Mouse (Mus musculus) hindbrain, embryonic 15.5 days (tissue): ENCODE data around the gene Camta1. TPM values are rescaled to one million over a fixed set of nuclear protein-coding genes. Genes with fewer than 3 reads are reported as not detected.

Experiments
- ATAC-seq: fragments of 200-750 bp; cut with Nextera tagmentation; 2 replicates; pipeline ENCODE4 v1.8.0; 2017; ENCODE audit warnings: low read depth, moderate number of reproducible peaks, moderate TSS enrichment; ENCODE audit not compliant: low FRiP score
- H3K27ac ChIP-seq: fragments of 300-500 bp; sonication (generic); replicated peaks from 2 replicates; pipeline ENCODE4 v1.5.1; 2015; ENCODE audit warnings: mild to moderate bottlenecking, inconsistent platforms
- H3K27me3 ChIP-seq: fragments of 300-500 bp; sonication (generic); 2 replicates; pipeline ENCODE4 v1.6.1; 2015; ENCODE audit warnings: control low read depth, inconsistent platforms
- H3K36me3 ChIP-seq: fragments of 300-500 bp; sonication (generic); 2 replicates; pipeline ENCODE4 v1.6.1; 2015; ENCODE audit warnings: control low read depth, inconsistent platforms
- H3K4me1 ChIP-seq: fragments of 300-500 bp; sonication (generic); replicated peaks from 2 replicates; pipeline ENCODE4 v1.6.1; 2015; ENCODE audit warnings: control low read depth, inconsistent platforms
- H3K4me2 ChIP-seq: fragments of 300-500 bp; sonication (generic); 2 replicates; pipeline ENCODE4 v1.6.1; 2015; ENCODE audit warnings: moderate library complexity, mild to moderate bottlenecking, inconsistent platforms
- H3K4me3 ChIP-seq: fragments of 300-500 bp; sonication (generic); 2 replicates; pipeline ENCODE4 v1.5.1; 2015; ENCODE audit warnings: mild to moderate bottlenecking, inconsistent platforms
- H3K9ac ChIP-seq: fragments of 300-500 bp; sonication (generic); 2 replicates; pipeline ENCODE4 v1.6.1; 2015; ENCODE audit warnings: inconsistent platforms
- H3K9me3 ChIP-seq: fragments of 300-500 bp; sonication (generic); 2 replicates; pipeline ENCODE4 v1.6.1; 2016; ENCODE audit warnings: control low read depth, inconsistent platforms
- WGBS: fragments of 180-500 bp; shearing (Covaris S2); methylation state at CpG from one replicate; pipeline ENCODE4 v1.1.7; 2015; 5-methylcytosine and 5-hydroxymethylcytosine counted together
- polyA plus RNA-seq: library from polyadenylated mRNA; unstranded; fragments of >200 nt; fragmentation: Nextera tagmentation; extraction: Ambion mirVana; gene quantifications from 2 replicates; pipeline ENCODE4 v1.2.1, GENCODE M21; 2015

Gene Camta1
- polyA plus RNA-seq, 1 experiment from 2014 or later: 150 TPM

- Histone ChIP-seq H3K4me1 (peaks cover 27% of the 10 kb centered on the region), H3K9ac (no peak overlapping the region), H3K27ac (peak overlapping the region; percentile 53; the same call in 1 of the 2 replicates), H3K9me3 (no peaks in the 10 kb centered on the region), H3K36me3 (no peaks in the 10 kb centered on the region), H3K4me2 (no peak overlapping the region), H3K4me3 (no peak overlapping the region), H3K27me3 (no peaks in the 10 kb centered on the region)
- WGBS: 53% methylated on average over 7 of the region's 7 CpGs
- no peak for ATAC-seq
These were observed 292.8 kb downstream of the Camta1 start for GRCm38 (mm10) chr4:151568887-151569286.

- no peaks in the 10 kb centered on the region for H3K9me3 ChIP-seq
- 0 out of 2 replicates have a peak, but pooled peaks have one; percentile 12 for ATAC-seq
- H3K4me3 ChIP-seq: no peak overlapping the region
- H3K27ac ChIP-seq: no peak overlapping the region
- WGBS: 82% methylated on average over 4 of the region's 4 CpGs
- no peak overlapping the region for H3K9ac ChIP-seq
- no peaks in the 10 kb centered on the region for H3K27me3 ChIP-seq
- no peak overlapping the region for H3K4me2 ChIP-seq
- peaks cover 27% of the 10 kb centered on the region for H3K4me1 ChIP-seq
- no peaks in the 10 kb centered on the region for H3K36me3 ChIP-seq
These were observed 294.6 kb downstream of the Camta1 start for GRCm38 (mm10) chr4:151567105-151567504.

GRCm38 (mm10) chr4:151555505-151555904 is 306.2 kb downstream of the Camta1 start:
- no peaks in the 10 kb centered on the region for H3K36me3 ChIP-seq
- H3K27ac ChIP-seq: no peak overlapping the region
- H3K9ac ChIP-seq: no peak overlapping the region
- WGBS: 76% methylated on average over 9 of the region's 9 CpGs
- H3K27me3 ChIP-seq: no peaks in the 10 kb centered on the region
- ATAC-seq: no peak
- no peak overlapping the region for H3K4me3 ChIP-seq
- H3K4me1 ChIP-seq: peaks cover 19% of the 10 kb centered on the region
- H3K4me2 ChIP-seq: no peak overlapping the region
- H3K9me3 ChIP-seq: no peaks in the 10 kb centered on the region

GRCm38 (mm10) chr4:151549523-151549922 is 312.2 kb downstream of the Camta1 start:
- no peak for ATAC-seq
- H3K27ac ChIP-seq: no peak overlapping the region

GRCm38 (mm10) chr4:151545452-151545851 is 316.2 kb downstream of the Camta1 start:
- peaks cover 18% of the 10 kb centered on the region for H3K4me1 ChIP-seq
- H3K4me2 ChIP-seq: no peak overlapping the region
- no peak for ATAC-seq
- H3K4me3 ChIP-seq: no peak overlapping the region
- 64% methylated on average over 3 of the region's 3 CpGs for WGBS
- no peaks in the 10 kb centered on the region for H3K9me3 ChIP-seq
- no peak overlapping the region for H3K9ac ChIP-seq
- H3K27ac ChIP-seq: peak overlapping the region; percentile 30
- no peaks in the 10 kb centered on the region for H3K27me3 ChIP-seq
- H3K36me3 ChIP-seq: no peaks in the 10 kb centered on the region

More at GRCm38 (mm10) chr4:151549523-151549922, 312.2 kb downstream of the Camta1 start:
- H3K9me3 ChIP-seq: no peaks in the 10 kb centered on the region
- H3K4me3 ChIP-seq: no peak overlapping the region
- H3K4me2 ChIP-seq: no peak overlapping the region
- H3K4me1 ChIP-seq: peaks cover 34% of the 10 kb centered on the region
- 52% methylated on average over 10 of the region's 10 CpGs for WGBS
- no peaks in the 10 kb centered on the region for H3K36me3 ChIP-seq
- no peak overlapping the region for H3K9ac ChIP-seq
- no peaks in the 10 kb centered on the region for H3K27me3 ChIP-seq

GRCm38 (mm10) chr4:151544191-151544590 is 317.5 kb downstream of the Camta1 start:
- H3K9ac ChIP-seq: no peak overlapping the region
- H3K27me3 ChIP-seq: no peaks in the 10 kb centered on the region
- no peak overlapping the region for H3K27ac ChIP-seq
- peaks cover 21% of the 10 kb centered on the region for H3K4me1 ChIP-seq
- no peak overlapping the region for H3K4me3 ChIP-seq
- WGBS: 69% methylated on average over 5 of the region's 5 CpGs
- no peaks in the 10 kb centered on the region for H3K9me3 ChIP-seq
- H3K36me3 ChIP-seq: no peaks in the 10 kb centered on the region
- no peak overlapping the region for H3K4me2 ChIP-seq
- ATAC-seq: no peak

GRCm38 (mm10) chr4:151540546-151540945 is 321.1 kb downstream of the Camta1 start:
- no peak for ATAC-seq
- H3K4me2 ChIP-seq: no peak overlapping the region
- H3K4me1 ChIP-seq: peaks cover 41% of the 10 kb centered on the region
- no peaks in the 10 kb centered on the region for H3K27me3 ChIP-seq
- H3K4me3 ChIP-seq: no peak overlapping the region
- 58% methylated on average over 6 of the region's 6 CpGs for WGBS
- H3K27ac ChIP-seq: no peak overlapping the region
- no peaks in the 10 kb centered on the region for H3K36me3 ChIP-seq
- H3K9ac ChIP-seq: no peak overlapping the region
- no peaks in the 10 kb centered on the region for H3K9me3 ChIP-seq

GRCm38 (mm10) chr4:151539881-151540280 is 321.8 kb downstream of the Camta1 start:
- H3K4me1 ChIP-seq: peaks cover 48% of the 10 kb centered on the region
- no peak overlapping the region for H3K9ac ChIP-seq

GRCm38 (mm10) chr4:151539167-151539525 is 322.5 kb downstream of the Camta1 start:
- H3K4me1 ChIP-seq: peaks cover 48% of the 10 kb centered on the region
- no peak overlapping the region for H3K4me2 ChIP-seq
- no peak overlapping the region for H3K4me3 ChIP-seq
- H3K9me3 ChIP-seq: no peaks in the 10 kb centered on the region
- no peak for ATAC-seq
- no peaks in the 10 kb centered on the region for H3K27me3 ChIP-seq
- H3K27ac ChIP-seq: peak overlapping the region; percentile 76
- 35% methylated on average over 10 of the region's 10 CpGs for WGBS
- H3K9ac ChIP-seq: no peak overlapping the region
- no peaks in the 10 kb centered on the region for H3K36me3 ChIP-seq

More at GRCm38 (mm10) chr4:151539881-151540280, 321.8 kb downstream of the Camta1 start:
- no peak overlapping the region for H3K4me2 ChIP-seq
- H3K9me3 ChIP-seq: no peaks in the 10 kb centered on the region
- no peak overlapping the region for H3K4me3 ChIP-seq
- H3K27ac ChIP-seq: 0 out of 2 replicates have a peak overlapping the region, but pooled peaks have one; percentile 76
- H3K27me3 ChIP-seq: no peaks in the 10 kb centered on the region
- H3K36me3 ChIP-seq: no peaks in the 10 kb centered on the region
- 54% methylated on average over 5 of the region's 5 CpGs for WGBS
- ATAC-seq: no peak

GRCm38 (mm10) chr4:151538446-151539166 is 323.1 kb downstream of the Camta1 start:
- Histone ChIP-seq H3K27me3 (no peaks in the 10 kb centered on the region), H3K9ac (no peak overlapping the region), H3K36me3 (no peaks in the 10 kb centered on the region), H3K27ac (peak overlapping the region; percentile 76), H3K4me3 (no peak overlapping the region), H3K4me2 (no peak overlapping the region), H3K4me1 (peaks cover 48% of the 10 kb centered on the region), H3K9me3 (no peaks in the 10 kb centered on the region)
- ATAC-seq: peak; percentile 17; the same call in 1 of the 2 replicates
- 52% methylated on average over 18 of the region's 18 CpGs for WGBS

- no peak overlapping the region for H3K9ac ChIP-seq
- ATAC-seq: no peak
- peak overlapping the region; percentile 51; the same call in 1 of the 2 replicates for H3K27ac ChIP-seq
- no peaks in the 10 kb centered on the region for H3K27me3 ChIP-seq
- no peaks in the 10 kb centered on the region for H3K36me3 ChIP-seq
- peaks cover 48% of the 10 kb centered on the region for H3K4me1 ChIP-seq
- no peak overlapping the region for H3K4me2 ChIP-seq
- 33% methylated on average over 9 of the region's 9 CpGs for WGBS
- H3K4me3 ChIP-seq: no peak overlapping the region
- no peaks in the 10 kb centered on the region for H3K9me3 ChIP-seq
These were observed 325.7 kb downstream of the Camta1 start for GRCm38 (mm10) chr4:151535916-151536450.

- Histone ChIP-seq H3K4me3 (no peak overlapping the region), H3K9me3 (no peaks in the 10 kb centered on the region), H3K27ac (no peak overlapping the region), H3K9ac (no peak overlapping the region), H3K4me1 (peaks cover 24% of the 10 kb centered on the region), H3K4me2 (no peak overlapping the region), H3K27me3 (no peaks in the 10 kb centered on the region), H3K36me3 (no peaks in the 10 kb centered on the region)
- no peak for ATAC-seq
- WGBS: 70% methylated on average over 10 of the region's 10 CpGs
These were observed 328.2 kb downstream of the Camta1 start for GRCm38 (mm10) chr4:151533451-151533850.
